Mouse (Mus musculus): ENCODE measurements around the gene Gm10974. TPM values are rescaled to one million over a fixed set of nuclear protein-coding genes. Genes with fewer than 3 reads are reported as not detected.
A peak's percentile ranks its signal among the peaks of the same experiment; 100 is the strongest.

Gm10974 gene
- total and polyA plus RNA-seq, 3 experiments = not detected

- 0 out of 4 replicates have a peak, but pooled peaks cover 0 to 2% of the 10 kb centered on the region in 2 experiments for H3K36me3 ChIP-seq (ENCODE audit: control insufficient read depth in 1 of 2, insufficient read depth in 2 of 2, low read length in 2 of 2)
Measured at GRCm38 (mm10) chr7:66358461-66358860, 7.2 kb upstream of the Gm10974 start.

GRCm38 (mm10) chr7:66359044-66359443 lies 6.7 kb upstream of the Gm10974 start:
- DNase-seq (ENCODE audit: low read depth, low spot score) = peak; percentile 34
- H3K79me2 ChIP-seq (ENCODE audit: control insufficient read depth, insufficient read depth, low read length, poor library complexity) = no peaks in the 10 kb centered on the region
- no peaks in the 10 kb centered on the region for H3K9me3 ChIP-seq (replicated peaks; ENCODE audit: insufficient read depth, low read length)
- no peak overlapping the region for H3K9ac ChIP-seq (ENCODE audit: control insufficient read depth, low read depth, low read length, poor library complexity, severe bottlenecking)
- no peaks in the 10 kb centered on the region for H3K4me1 ChIP-seq (ENCODE audit: control insufficient read depth in 1 of 2, insufficient read depth in 2 of 2, low read length in 2 of 2)
- no peak overlapping the region for H3K27ac ChIP-seq (ENCODE audit: control insufficient read depth, low read depth, low read length)
- TF ChIP-seq SIN3A (IDR thresholded peaks at IDR 0.05; ENCODE audit: low read length) (no peak), MXI1 (IDR thresholded peaks at IDR 0.05; ENCODE audit: low read depth, low read length) (no peak), BHLHE40 (IDR thresholded peaks at IDR 0.05; ENCODE audit: borderline replicate concordance, low read depth, low read length) (no peak), ELF1 (IDR thresholded peaks at IDR 0.05; ENCODE audit: low read depth, low read length) (no peak), EP300 (IDR thresholded peaks at IDR 0.05; ENCODE audit: low read depth in 1 of 2, low read length in 2 of 2) (no peak), CHD1 (IDR thresholded peaks at IDR 0.05; ENCODE audit: low read depth, low read length) (no peak), CTCF (IDR thresholded peaks at IDR 0.05 in 2 of 3, conservative IDR thresholded peaks at IDR 0.05 in 1 of 3; ENCODE audit: control insufficient read depth in 1 of 3, insufficient read depth in 1 of 3, low read depth in 2 of 3, low read length in 3 of 3, poor library complexity in 1 of 3, severe bottlenecking in 1 of 3) (no peak), POLR2A (IDR thresholded peaks at IDR 0.05; ENCODE audit: control insufficient read depth in 1 of 2, insufficient read depth in 1 of 2, low read depth in 1 of 2, low read length in 2 of 2, poor library complexity in 1 of 2) (no peak), GATA1 (IDR thresholded peaks at IDR 0.05; ENCODE audit: low read depth, low read length) (no peak), SMC3 (IDR thresholded peaks at IDR 0.05; ENCODE audit: low read depth, low read length) (no peak), NELFE (IDR thresholded peaks at IDR 0.05; ENCODE audit: low read depth, low read length) (no peak), ETS1 (IDR thresholded peaks at IDR 0.05; ENCODE audit: low read depth, low read length) (no peak), MYC (IDR thresholded peaks at IDR 0.05; ENCODE audit: low read depth, low read length) (no peak), TAL1 (IDR thresholded peaks at IDR 0.05; ENCODE audit: low read length) (no peak), HCFC1 (IDR thresholded peaks at IDR 0.05; ENCODE audit: low read depth, low read length) (no peak), MAZ (IDR thresholded peaks at IDR 0.05; ENCODE audit: low read depth, low read length) (no peak)
- H3K4me3 ChIP-seq (ENCODE audit: control insufficient read depth in 1 of 2, insufficient read depth in 1 of 2, low read depth in 2 of 2, low read length in 2 of 2) = no peak overlapping the region
- 0 out of 4 replicates have a peak, but pooled peaks cover 0 to 2% of the 10 kb centered on the region in 2 experiments for H3K36me3 ChIP-seq (ENCODE audit: control insufficient read depth in 1 of 2, insufficient read depth in 2 of 2, low read length in 2 of 2)
- H3K27me3 ChIP-seq (ENCODE audit: control insufficient read depth in 1 of 2, insufficient read depth in 2 of 2, low read length in 2 of 2) = no peaks in the 10 kb centered on the region

More at GRCm38 (mm10) chr7:66358461-66358860, 7.2 kb upstream of the Gm10974 start:
- H3K4me3 ChIP-seq (ENCODE audit: control insufficient read depth in 1 of 2, insufficient read depth in 1 of 2, low read depth in 2 of 2, low read length in 2 of 2) = no peak overlapping the region
- no peaks in the 10 kb centered on the region for H3K79me2 ChIP-seq (ENCODE audit: control insufficient read depth, insufficient read depth, low read length, poor library complexity)
- no peaks in the 10 kb centered on the region for H3K4me1 ChIP-seq (ENCODE audit: control insufficient read depth in 1 of 2, insufficient read depth in 2 of 2, low read length in 2 of 2)
- TF ChIP-seq MEF2A (IDR thresholded peaks at IDR 0.05; ENCODE audit: extremely low read depth, insufficient replicate concordance, low read depth, low read length, poor library complexity, severe bottlenecking) = no peak
- TF ChIP-seq USF2 (IDR thresholded peaks at IDR 0.05; ENCODE audit: borderline replicate concordance in 1 of 2, insufficient read depth in 1 of 2, low read depth in 1 of 2, low read length in 2 of 2) = no peak
- no peak for TF ChIP-seq USF1 (IDR thresholded peaks at IDR 0.05; ENCODE audit: low read depth, low read length)
- no peak for DNase-seq (ENCODE audit: low read depth, low spot score)
- no peak overlapping the region for H3K27ac ChIP-seq (ENCODE audit: control insufficient read depth, low read depth, low read length)
- H3K9me3 ChIP-seq (replicated peaks; ENCODE audit: insufficient read depth, low read length) = no peaks in the 10 kb centered on the region
- no peaks in the 10 kb centered on the region for H3K27me3 ChIP-seq (ENCODE audit: control insufficient read depth in 1 of 2, insufficient read depth in 2 of 2, low read length in 2 of 2)
- no peak overlapping the region for H3K9ac ChIP-seq (ENCODE audit: control insufficient read depth, low read depth, low read length, poor library complexity, severe bottlenecking)

Data from MEL (cell line).